Mouse (Mus musculus) lung, embryonic 16.5 days (tissue): ENCODE results near the gene Tmem184b. TPM values are rescaled to one million over a fixed set of nuclear protein-coding genes. Genes with fewer than 3 reads are reported as not detected.

ENCODE experiments used
- ATAC-seq: fragments of 200-750 bp; cut with Nextera tagmentation; 2 replicates; pipeline ENCODE4 v1.8.0; 2017; ENCODE audit warnings: low read depth, mild to moderate bottlenecking, moderate library complexity
- H3K27ac ChIP-seq: fragments of 300-500 bp; sonication (generic); 2 replicates; pipeline ENCODE4 v1.5.1; 2014; ENCODE audit warnings: mild to moderate bottlenecking, control low read depth, low read length
- H3K27me3 ChIP-seq: fragments of 300-500 bp; sonication (generic); 2 replicates; pipeline ENCODE4 v1.6.1; 2014; ENCODE audit warnings: low read depth, low read length, mixed read lengths; ENCODE audit not compliant: control insufficient read depth, insufficient read depth
- H3K36me3 ChIP-seq: fragments of 300-500 bp; sonication (generic); 2 replicates; pipeline ENCODE4 v1.6.1; 2014; ENCODE audit warnings: low read length; ENCODE audit not compliant: control insufficient read depth, insufficient read depth
- H3K4me1 ChIP-seq: fragments of 300-500 bp; sonication (generic); replicated peaks from 2 replicates; pipeline ENCODE4 v1.6.1; 2014; ENCODE audit warnings: low read length, mixed read lengths; ENCODE audit not compliant: control insufficient read depth, insufficient read depth
- H3K4me2 ChIP-seq: fragments of 300-500 bp; sonication (generic); 2 replicates; pipeline ENCODE4 v1.6.1; 2014; ENCODE audit warnings: low read depth, low read length, control low read depth
- H3K4me3 ChIP-seq: fragments of 300-500 bp; sonication (generic); 2 replicates; pipeline ENCODE4 v1.5.1; 2014; ENCODE audit warnings: mild to moderate bottlenecking, low read length, control low read depth
- H3K9ac ChIP-seq: fragments of 300-500 bp; sonication (generic); 2 replicates; pipeline ENCODE4 v1.6.1; 2014; ENCODE audit warnings: low read length, control low read depth
- H3K9me3 ChIP-seq: fragments of 300-500 bp; sonication (generic); 2 replicates; pipeline ENCODE4 v1.6.1; 2016; ENCODE audit warnings: low read length; ENCODE audit not compliant: control insufficient read depth
- WGBS: fragments of 180-500 bp; shearing (Covaris S2); extraction: QIAGEN DNeasy Blood & Tissue Kit; methylation state at CpG from one replicate; pipeline ENCODE4 v1.1.7; 2014; 5-methylcytosine and 5-hydroxymethylcytosine counted together
- polyA plus RNA-seq: library from polyadenylated mRNA; unstranded; fragments of >200 nt; fragmentation: Nextera tagmentation; extraction: Ambion mirVana; gene quantifications from 2 replicates; pipeline ENCODE4 v1.2.1, GENCODE M21; 2015

The Tmem184b gene
- polyA plus RNA-seq, 1 experiment from 2014 or later, result 78.2 TPM

GRCm38 (mm10) chr15:79440651-79441330 is 37.4 kb upstream of the Tmem184b start:
- H3K9me3 ChIP-seq, result no peaks in the 10 kb centered on the region
- H3K27ac ChIP-seq, result peak overlapping the region; percentile 96
- no peaks in the 10 kb centered on the region for H3K27me3 ChIP-seq
- H3K4me3 ChIP-seq, result peak overlapping the region; percentile 86
- WGBS, result 8% methylated on average over 11 of the region's 11 CpGs
- H3K9ac ChIP-seq, result peak overlapping the region; percentile 99
- peak overlapping the region; percentile 91 for H3K4me2 ChIP-seq
- H3K4me1 ChIP-seq, result peaks cover 52% of the 10 kb centered on the region
- ATAC-seq, result peak; percentile 19
- peaks cover 10% of the 10 kb centered on the region for H3K36me3 ChIP-seq

- Histone ChIP-seq H3K4me3 (peak overlapping the region; percentile 86), H3K9me3 (no peaks in the 10 kb centered on the region), H3K36me3 (peaks cover 10% of the 10 kb centered on the region), H3K27ac (peak overlapping the region; percentile 56), H3K4me2 (peak overlapping the region; percentile 91), H3K27me3 (no peaks in the 10 kb centered on the region), H3K9ac (peak overlapping the region; percentile 99), H3K4me1 (peaks cover 58% of the 10 kb centered on the region)
- no peak for ATAC-seq
- WGBS, result 56% methylated on average over 4 of the region's 4 CpGs
Observed at GRCm38 (mm10) chr15:79440223-79440622, 36.9 kb upstream of the Tmem184b start.

- Histone ChIP-seq H3K9ac (peak overlapping the region; percentile 99; the same call in 1 of the 2 replicates), H3K4me2 (peak overlapping the region; percentile 91; the same call in 1 of the 2 replicates), H3K36me3 (peaks cover 10% of the 10 kb centered on the region), H3K4me3 (no peak overlapping the region), H3K27ac (peak overlapping the region; percentile 37; the same call in 1 of the 2 replicates), H3K27me3 (no peaks in the 10 kb centered on the region), H3K9me3 (no peaks in the 10 kb centered on the region), H3K4me1 (peaks cover 64% of the 10 kb centered on the region)
- ATAC-seq, result no peak
- 75% methylated on average over 4 of the region's 4 CpGs for WGBS
Observed at GRCm38 (mm10) chr15:79439386-79439785, 36.0 kb upstream of the Tmem184b start.

- 49% methylated on average over 8 of the region's 8 CpGs for WGBS
- peaks cover 64% of the 10 kb centered on the region for H3K4me1 ChIP-seq
- H3K4me2 ChIP-seq, result 0 out of 2 replicates have a peak overlapping the region, but pooled peaks have one; percentile 2
- H3K4me3 ChIP-seq, result no peak overlapping the region
- H3K27me3 ChIP-seq, result no peaks in the 10 kb centered on the region
- H3K9me3 ChIP-seq, result no peaks in the 10 kb centered on the region
- peak overlapping the region; percentile 15; the same call in 1 of the 2 replicates for H3K9ac ChIP-seq
- peak overlapping the region; percentile 37 for H3K27ac ChIP-seq
- ATAC-seq, result no peak
- H3K36me3 ChIP-seq, result peaks cover 10% of the 10 kb centered on the region
Observed at GRCm38 (mm10) chr15:79438816-79439215, 35.4 kb upstream of the Tmem184b start.

GRCm38 (mm10) chr15:79438209-79438810 is 34.9 kb upstream of the Tmem184b start:
- Histone ChIP-seq H3K36me3 (peaks cover 10% of the 10 kb centered on the region), H3K9me3 (no peaks in the 10 kb centered on the region), H3K27me3 (no peaks in the 10 kb centered on the region), H3K27ac (peak overlapping the region; percentile 37), H3K9ac (peak overlapping the region; percentile 32; the same call in 1 of the 2 replicates), H3K4me2 (0 out of 2 replicates have a peak overlapping the region, but pooled peaks have one; percentile 2), H3K4me3 (no peak overlapping the region), H3K4me1 (peaks cover 68% of the 10 kb centered on the region)
- 60% methylated on average over 6 of the region's 6 CpGs for WGBS
- no peak for ATAC-seq

- H3K36me3 ChIP-seq, result peaks cover 10% of the 10 kb centered on the region
- 74% methylated on average over 12 of the region's 12 CpGs for WGBS
- no peak overlapping the region for H3K4me3 ChIP-seq
- 0 out of 2 replicates have a peak overlapping the region, but pooled peaks have one; percentile 24 for H3K27ac ChIP-seq
- H3K4me1 ChIP-seq, result peaks cover 74% of the 10 kb centered on the region
- H3K9me3 ChIP-seq, result no peaks in the 10 kb centered on the region
- no peak overlapping the region for H3K4me2 ChIP-seq
- H3K9ac ChIP-seq, result no peak overlapping the region
- no peak for ATAC-seq
- H3K27me3 ChIP-seq, result no peaks in the 10 kb centered on the region
Observed at GRCm38 (mm10) chr15:79437541-79438208, 34.3 kb upstream of the Tmem184b start.

GRCm38 (mm10) chr15:79436481-79436921 is 33.1 kb upstream of the Tmem184b start:
- Histone ChIP-seq H3K4me1 (peaks cover 78% of the 10 kb centered on the region), H3K36me3 (peaks cover 10% of the 10 kb centered on the region), H3K4me2 (no peak overlapping the region), H3K27me3 (no peaks in the 10 kb centered on the region), H3K4me3 (no peak overlapping the region), H3K9me3 (no peaks in the 10 kb centered on the region), H3K9ac (no peak overlapping the region), H3K27ac (peak overlapping the region; percentile 58; the same call in 1 of the 2 replicates)
- no peak for ATAC-seq
- 45% methylated on average over 7 of the region's 7 CpGs for WGBS

GRCm38 (mm10) chr15:79435191-79435671 is 31.9 kb upstream of the Tmem184b start:
- H3K4me3 ChIP-seq, result no peak overlapping the region
- H3K9me3 ChIP-seq, result no peaks in the 10 kb centered on the region
- peaks cover 74% of the 10 kb centered on the region for H3K4me1 ChIP-seq
- no peaks in the 10 kb centered on the region for H3K27me3 ChIP-seq
- ATAC-seq, result peak; percentile 15; the same call in 1 of the 2 replicates
- H3K36me3 ChIP-seq, result peaks cover 18% of the 10 kb centered on the region
- no peak overlapping the region for H3K4me2 ChIP-seq
- WGBS, result 41% methylated on average over 7 of the region's 7 CpGs
- H3K9ac ChIP-seq, result peak overlapping the region; percentile 37
- H3K27ac ChIP-seq, result peak overlapping the region; percentile 58
